Mouse (Mus musculus): Measurements from ENCODE around the gene Crispld2. TPM values are rescaled to one million over a fixed set of nuclear protein-coding genes. Genes with fewer than 3 reads are reported as not detected.

Crispld2 gene
- polyA plus RNA-seq, 1 experiment from 2014 or later, result 2.7 TPM

- H3K4me3 ChIP-seq (ENCODE audit: low read depth, low read length), result peak within 1 kb of the TSS; percentile 90
- peaks cover 5% of the 10 kb centered on the region; the same call in 1 of the 2 replicates for H3K4me1 ChIP-seq (ENCODE audit: control insufficient read depth, insufficient read depth, low read length)
- H3K9ac ChIP-seq (ENCODE audit: low read length), result peak within 1 kb of the TSS; percentile 70
- H3K36me3 ChIP-seq (ENCODE audit: control insufficient read depth, insufficient read depth, low read length), result no peaks in the 10 kb centered on the region
- WGBS, result under 1% methylated on average over 71 of the region's 88 CpGs
- H3K9me3 ChIP-seq (ENCODE audit: control insufficient read depth, low read length), result no peaks in the 10 kb centered on the region
- ATAC-seq (ENCODE audit: insufficient number of reproducible peaks, low FRiP score, low TSS enrichment, low read depth) (no peak; the same call in 1 of the 2 replicates), DNase-seq (ENCODE audit: low spot score) (peak; percentile 82)
- H3K27ac ChIP-seq (replicated peaks; ENCODE audit: low read depth, low read length), result peak within 1 kb of the TSS; percentile 68
- H3K27me3 ChIP-seq (ENCODE audit: control insufficient read depth, insufficient read depth, low read length), result no peaks in the 10 kb centered on the region
- peak within 1 kb of the TSS; percentile 95 for H3K4me2 ChIP-seq (ENCODE audit: low read depth, severe bottlenecking)
These were observed 109.1 kb downstream of the Crispld2 start, which contains the start of gene Zdhhc7 for GRCm38 (mm10) chr8:120101068-120101972. TSS of gene Zdhhc7 (minus strand) at chr8:120101482.

Other genes starting within 250 kb of the Crispld2 start
- gene Tldc1, start 214.0 kb upstream of the Crispld2 start, polyA plus RNA-seq (2014; fragmentation: Nextera tagmentation; extraction: Ambion mirVana), result 7.0 and 10.3 TPM in 2 replicates
- 181 and 197 TPM in 2 replicates for gene Cotl1, start 151.9 kb upstream of the Crispld2 start, polyA plus RNA-seq (2014; fragmentation: Nextera tagmentation; extraction: Ambion mirVana)
- 5.3 and 6.6 TPM in 2 replicates for gene Klhl36, start 130.2 kb upstream of the Crispld2 start, polyA plus RNA-seq (2014; fragmentation: Nextera tagmentation; extraction: Ambion mirVana)
- gene Usp10, start 82.1 kb upstream of the Crispld2 start, polyA plus RNA-seq (2014; fragmentation: Nextera tagmentation; extraction: Ambion mirVana), result 162 and 173 TPM in 2 replicates
- gene Gm20388, start 81.6 kb upstream of the Crispld2 start, polyA plus RNA-seq (2014; fragmentation: Nextera tagmentation; extraction: Ambion mirVana), result not detected in 2 replicates
- 22.7 and 24.6 TPM in 2 replicates for gene Zdhhc7, start 109.0 kb downstream of the Crispld2 start, polyA plus RNA-seq (2014; fragmentation: Nextera tagmentation; extraction: Ambion mirVana)
- 1.8 and 2.3 TPM in 2 replicates for gene 6430548M08Rik, start 121.7 kb downstream of the Crispld2 start, polyA plus RNA-seq (2014; fragmentation: Nextera tagmentation; extraction: Ambion mirVana)
- 0.16 and 0.27 TPM in 2 replicates for gene Fam92b, start 185.0 kb downstream of the Crispld2 start, polyA plus RNA-seq (2014; fragmentation: Nextera tagmentation; extraction: Ambion mirVana)
- 6.6 and 8.2 TPM in 2 replicates for gene Gse1, start 236.0 kb downstream of the Crispld2 start, polyA plus RNA-seq (2014; fragmentation: Nextera tagmentation; extraction: Ambion mirVana)

All from limb, embryonic 11.5 days (tissue).